Mouse (Mus musculus): ENCODE measurements around the gene Mpeg1.

GRCm38 (mm10) chr19:12475380-12476250 is 15.0 kb downstream of the Mpeg1 start:
- TF ChIP-seq POLR2A (IDR thresholded peaks at IDR 0.05; ENCODE audit: control insufficient read depth, extremely low read depth, insufficient read depth, low read length, poor library complexity) (no peak), CTCF (IDR thresholded peaks at IDR 0.05; ENCODE audit: borderline replicate concordance, control insufficient read depth, extremely low read depth, insufficient read depth, low read length, poor library complexity) (no peak)
